Mouse (Mus musculus): ENCODE data around the gene Mcm7.

Gene Mcm7

GRCm38 (mm10) chr5:138155443-138155976, 16.7 kb downstream of the Mcm7 start, which contains the start of gene Zfp113:
Gene Zfp113, minus strand, starts transcription at chr5:138155744.
- in situ Hi-C loops (cut with MboI, MseI) = no loop called here

- in situ Hi-C loops (cut with MboI, MseI) = loop anchor here (5.0 kb wide), 1 partner anchor 67 kb away; the partner anchor contains the start of gene Zkscan1
Measured at GRCm38 (mm10) chr5:138154390-138154789, 17.8 kb downstream of the Mcm7 start.

GRCm38 (mm10) chr5:138138585-138138984, 33.6 kb downstream of the Mcm7 start:
- in situ Hi-C loops (cut with MboI, MseI) = no loop called here

GRCm38 (mm10) chr5:138137935-138138549, 34.2 kb downstream of the Mcm7 start:
- in situ Hi-C loops (cut with MboI, MseI) = no loop called here

- in situ Hi-C loops (cut with MboI, MseI) = no loop called here
Measured at GRCm38 (mm10) chr5:138137257-138137656, 35.0 kb downstream of the Mcm7 start.

- in situ Hi-C loops (cut with MboI, MseI) = no loop called here
Measured at GRCm38 (mm10) chr5:138132425-138133064, 39.7 kb downstream of the Mcm7 start.

- in situ Hi-C loops (cut with MboI, MseI) = no loop called here
Measured at GRCm38 (mm10) chr5:138118041-138118440, 54.2 kb downstream of the Mcm7 start.

GRCm38 (mm10) chr5:138117199-138118015, 54.8 kb downstream of the Mcm7 start:
- in situ Hi-C loops (cut with MboI, MseI) = no loop called here

- in situ Hi-C loops (cut with MboI, MseI) = no loop called here
Measured at GRCm38 (mm10) chr5:138116255-138117198, 55.7 kb downstream of the Mcm7 start, which contains the start of gene Zscan21. Gene Zscan21, plus strand, starts transcription at chr5:138116903.
